Mouse (Mus musculus) testis, adult 2 months (tissue): ENCODE results near the gene Reln.

Experiments
- CTCF ChIP-seq: fragments of 200-500 bp; IDR thresholded peaks from 2 replicates; pipeline ENCODE4 v1.5.1; 2012; ENCODE audit warnings: low read depth, mild to moderate bottlenecking, inconsistent platforms, low read length, moderate library complexity; ENCODE audit not compliant: control insufficient read depth, insufficient read depth, insufficient replicate concordance
- POLR2A ChIP-seq: fragments of 200-500 bp; IDR thresholded peaks from 2 replicates; pipeline ENCODE4 v1.6.1; 2012; ENCODE audit warnings: low read depth, mild to moderate bottlenecking, inconsistent platforms, low read length, moderate library complexity; ENCODE audit not compliant: control insufficient read depth

DNA sequence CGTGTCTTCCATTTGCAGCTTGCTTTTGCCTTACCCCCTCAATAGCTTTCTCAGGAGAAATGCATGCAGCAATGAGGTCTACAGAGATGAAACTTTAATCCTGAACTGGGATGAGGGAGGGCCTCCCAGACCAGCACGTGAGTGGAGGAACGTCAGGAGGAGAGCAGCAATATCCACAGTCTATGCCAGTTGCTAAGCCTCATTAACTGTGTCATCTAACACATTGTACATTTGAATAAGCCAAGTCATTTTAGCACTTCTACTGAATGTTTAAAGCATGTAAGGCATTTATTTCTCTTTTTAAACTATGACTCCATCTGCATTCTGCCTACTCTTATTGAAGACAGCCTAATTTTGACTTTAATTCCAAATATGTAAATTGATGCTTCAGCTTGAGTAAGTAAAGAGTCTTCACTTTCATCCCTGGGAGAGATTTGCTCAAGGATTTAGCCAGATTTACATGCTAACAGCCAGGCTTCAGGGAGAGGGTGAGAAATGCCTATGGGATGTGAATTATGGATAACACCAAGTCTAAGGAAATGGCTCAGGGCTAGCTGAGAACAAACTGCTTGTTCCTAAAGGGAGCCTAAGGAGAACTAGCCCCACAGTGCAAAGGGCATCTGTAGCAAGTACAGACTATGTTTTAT is 361.4 kb downstream of the Reln start:
- TF ChIP-seq CTCF, result no peak
- TF ChIP-seq POLR2A, result no peak
